Mouse (Mus musculus) layer of hippocampus, adult 9-11 months (tissue): ENCODE data around the gene Stim1.

Source experiments
- DNase-seq: peaks from one replicate; pipeline ENCODE4 v3.0.0; 2022

Stim1 gene

GRCm38 (mm10) chr7:102310266-102310665 lies 42.7 kb downstream of the Stim1 start:
- no peak for DNase-seq

DNA sequence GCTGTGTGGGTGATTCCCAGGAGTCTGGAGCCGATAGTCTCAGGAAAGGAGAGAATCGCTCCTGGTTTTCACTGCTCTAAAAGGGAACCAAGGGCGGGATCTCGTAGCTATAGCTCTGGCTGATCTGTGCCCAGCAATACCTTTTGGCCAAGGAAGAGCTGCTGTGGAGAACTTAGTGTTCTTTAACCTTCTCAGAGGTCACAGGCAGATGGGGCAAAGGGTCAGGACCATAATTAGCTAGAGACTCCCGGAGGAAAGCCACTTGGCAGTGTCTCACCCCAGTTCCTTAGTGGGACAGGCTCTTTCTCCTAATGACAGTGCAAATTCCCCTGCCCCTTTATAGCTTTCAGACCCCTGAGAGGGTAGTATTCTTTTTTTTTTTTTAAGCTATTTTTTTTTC lies 43.2 kb downstream of the Stim1 start:
- no peak for DNase-seq

DNA sequence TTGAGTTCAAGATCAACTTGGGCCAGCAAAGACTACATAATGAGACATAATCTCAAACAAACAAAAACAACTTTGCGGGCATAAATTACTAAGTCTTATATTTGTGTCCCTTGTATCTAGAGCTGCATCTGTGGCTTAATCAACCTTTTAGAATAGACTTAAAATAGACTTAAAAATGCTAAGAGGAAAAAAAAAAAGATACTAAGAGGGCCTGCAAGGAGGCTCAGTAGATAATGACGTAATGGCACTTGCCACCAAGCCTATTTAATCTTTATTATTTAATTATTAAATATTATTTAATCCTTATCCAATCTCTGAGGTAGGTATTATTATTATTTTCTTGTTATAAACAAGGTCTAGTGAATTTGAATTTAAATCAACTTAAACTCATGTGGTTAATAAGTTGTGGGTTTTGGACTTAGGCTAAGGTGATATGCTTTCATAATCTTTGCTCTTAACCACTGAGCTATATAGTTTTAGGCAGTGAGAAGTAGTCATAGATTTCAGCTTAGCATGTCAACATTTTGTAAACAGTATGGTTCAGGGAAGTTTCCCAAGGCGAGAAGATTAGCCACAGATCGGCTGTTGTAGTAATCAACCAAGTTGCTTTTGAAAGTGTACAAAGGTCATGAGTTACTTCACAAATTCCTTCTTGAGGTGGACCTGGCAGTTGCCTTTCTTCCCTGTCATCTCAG lies 45.4 kb downstream of the Stim1 start:
- DNase-seq = no peak

DNA sequence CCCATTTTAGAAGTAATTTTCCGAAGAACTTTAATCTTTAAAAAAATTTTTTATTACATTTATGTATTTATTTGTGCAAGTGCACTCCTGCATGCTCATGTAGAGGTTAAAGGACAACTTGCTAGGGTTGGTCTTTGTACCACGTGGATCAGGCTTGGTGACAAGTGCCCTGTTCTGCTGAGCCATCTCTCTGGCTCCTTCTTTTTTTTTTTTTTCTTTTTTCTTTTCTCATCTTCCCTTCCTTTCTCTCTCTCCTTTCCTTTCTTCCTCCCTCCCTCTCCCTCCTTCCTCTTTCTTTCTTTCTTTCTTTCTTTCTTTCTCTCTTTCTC lies 45.9 kb downstream of the Stim1 start:
- no peak for DNase-seq

GRCm38 (mm10) chr7:102314107-102314506 lies 46.5 kb downstream of the Stim1 start:
- no peak for DNase-seq

- no peak for DNase-seq
Measured at GRCm38 (mm10) chr7:102314908-102315307, 47.3 kb downstream of the Stim1 start.

DNA sequence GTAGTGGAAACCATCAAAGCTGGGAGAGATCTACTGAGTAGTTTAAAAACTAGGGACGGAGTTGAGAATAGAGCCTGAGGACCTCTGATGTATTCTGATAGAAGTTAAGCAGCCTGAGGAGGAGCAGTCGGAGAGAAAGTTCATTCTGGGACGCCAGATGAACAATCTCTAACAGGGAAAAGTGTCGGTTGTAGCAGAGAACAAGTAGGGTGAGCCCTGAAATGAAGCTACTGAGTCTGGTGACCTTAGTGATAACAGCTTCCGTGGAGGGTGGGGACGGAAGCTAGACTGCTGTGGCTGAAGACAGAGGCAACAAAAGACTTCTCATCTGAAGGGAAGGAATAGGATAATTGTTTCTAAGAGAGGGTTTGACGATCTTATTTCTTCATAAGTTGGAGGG lies 47.8 kb downstream of the Stim1 start:
- no peak for DNase-seq

- no peak for DNase-seq
Measured at GRCm38 (mm10) chr7:102317583-102318168, 50.1 kb downstream of the Stim1 start.

- no peak for DNase-seq
Measured at GRCm38 (mm10) chr7:102322137-102322536, 54.5 kb downstream of the Stim1 start.

- no peak for DNase-seq
Measured at GRCm38 (mm10) chr7:102326323-102326722, 58.7 kb downstream of the Stim1 start.

DNA sequence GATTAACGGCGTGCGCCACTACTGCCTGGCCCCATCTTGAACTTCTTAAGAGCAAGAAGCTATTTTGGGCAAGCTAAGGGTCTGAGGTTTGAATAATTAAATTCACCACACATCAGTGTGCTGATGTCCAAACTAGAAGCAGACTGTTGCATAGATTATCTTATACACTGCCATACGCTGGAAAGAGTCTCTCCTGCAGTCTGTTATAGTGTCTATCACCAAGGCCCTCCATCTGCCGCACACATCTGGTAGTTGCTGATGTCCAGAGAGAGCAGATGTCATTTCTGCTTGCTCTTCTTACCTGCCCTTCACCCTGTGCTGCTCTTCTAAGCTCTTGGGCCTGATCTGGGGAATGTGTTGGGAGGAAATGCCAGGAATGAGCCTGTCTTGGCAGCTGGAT lies 62.7 kb downstream of the Stim1 start:
- no peak for DNase-seq

GRCm38 (mm10) chr7:102331476-102331875 lies 63.9 kb downstream of the Stim1 start:
- DNase-seq = no peak

GRCm38 (mm10) chr7:102333741-102334140 lies 66.1 kb downstream of the Stim1 start:
- no peak for DNase-seq

GRCm38 (mm10) chr7:102337326-102337725 lies 69.7 kb downstream of the Stim1 start:
- DNase-seq = no peak

- no peak for DNase-seq
Measured at GRCm38 (mm10) chr7:102337898-102338297, 70.3 kb downstream of the Stim1 start.

- no peak for DNase-seq
Measured at GRCm38 (mm10) chr7:102338956-102339355, 71.3 kb downstream of the Stim1 start.

GRCm38 (mm10) chr7:102345893-102346292 lies 78.3 kb downstream of the Stim1 start:
- DNase-seq = no peak

DNA sequence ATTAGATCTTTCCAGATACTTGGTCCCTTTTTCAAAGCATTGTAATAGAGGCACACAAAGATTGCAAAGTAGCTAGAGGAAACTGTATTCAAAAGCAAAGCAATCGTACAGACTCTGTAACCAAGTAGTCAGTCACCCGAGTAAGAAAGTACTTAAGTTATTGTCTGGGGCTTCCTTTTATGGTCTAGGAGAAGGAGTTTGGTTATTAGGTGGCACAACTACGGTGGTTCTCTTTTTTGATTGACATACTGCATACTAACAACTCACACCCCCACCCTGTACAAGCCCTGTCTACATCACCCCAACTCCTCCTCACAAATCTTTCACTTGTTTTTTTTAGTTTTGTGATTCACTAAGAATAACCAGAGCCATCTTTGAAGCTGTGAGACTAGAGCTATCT lies 79.7 kb downstream of the Stim1 start:
- no peak for DNase-seq

DNA sequence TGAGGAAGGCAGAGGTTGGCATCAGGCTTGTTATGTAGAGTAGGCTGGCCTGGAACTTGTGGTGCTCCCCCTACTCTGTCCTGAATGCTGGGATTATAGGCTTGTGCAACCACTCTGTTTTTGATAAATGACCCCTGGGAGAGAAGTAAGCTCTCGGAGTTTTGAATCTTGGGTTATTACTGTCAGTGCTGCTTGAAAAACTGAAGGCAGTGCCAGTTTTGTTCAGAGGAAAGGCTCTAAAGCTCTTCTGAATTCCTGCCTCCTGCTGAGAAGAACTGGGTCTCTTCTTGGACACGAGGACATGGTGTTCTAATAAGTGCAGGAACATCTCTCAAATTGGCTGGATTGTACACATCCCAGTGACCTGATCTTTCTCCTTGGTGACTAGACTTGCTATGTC lies 81.1 kb downstream of the Stim1 start:
- no peak for DNase-seq

- no peak for DNase-seq
Measured at GRCm38 (mm10) chr7:102349236-102349635, 81.6 kb downstream of the Stim1 start.

DNA sequence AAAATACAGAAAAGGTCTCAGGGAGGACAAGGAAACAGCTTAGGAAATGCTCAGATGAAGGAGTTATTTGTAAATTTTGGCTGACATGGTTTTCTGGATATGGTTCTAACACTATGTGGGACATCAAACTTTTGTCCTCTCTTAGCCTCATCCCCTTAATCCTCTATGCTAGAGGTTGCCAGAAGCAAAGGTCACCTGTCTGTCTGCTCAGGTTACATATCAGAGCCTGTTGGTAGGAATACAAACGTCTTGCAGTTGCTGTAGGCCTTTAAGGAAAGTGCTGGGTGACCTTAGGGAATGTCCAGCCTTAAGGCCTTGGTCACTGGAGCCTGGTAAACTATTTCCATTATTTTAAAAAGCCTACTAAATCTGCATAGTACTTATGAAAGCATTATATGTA lies 85.8 kb downstream of the Stim1 start:
- no peak for DNase-seq

GRCm38 (mm10) chr7:102358124-102358523 lies 90.5 kb downstream of the Stim1 start:
- DNase-seq = no peak

- DNase-seq = no peak
Measured at GRCm38 (mm10) chr7:102361297-102361696, 93.7 kb downstream of the Stim1 start.

DNA sequence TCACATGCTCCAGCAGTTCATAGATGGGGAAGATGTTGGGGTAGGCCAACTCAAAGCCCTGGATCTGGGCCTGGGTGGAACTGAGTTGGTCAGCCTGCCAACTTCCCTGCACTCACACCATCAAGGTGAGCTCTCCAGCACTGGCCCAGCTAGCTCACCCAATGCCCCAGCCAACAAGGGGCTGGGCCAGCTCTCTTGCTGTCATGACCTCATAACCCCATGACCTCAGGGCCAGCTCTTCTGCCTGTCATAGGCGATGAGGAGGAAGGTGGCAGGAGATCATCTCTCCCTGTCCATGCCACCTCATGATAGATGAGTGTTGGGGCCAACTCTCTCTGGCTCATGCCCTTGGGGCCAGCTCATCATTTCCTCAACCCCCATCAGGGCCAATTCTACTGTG lies 96.2 kb downstream of the Stim1 start:
- DNase-seq = no peak

GRCm38 (mm10) chr7:102369661-102370060 lies 102.1 kb downstream of the Stim1 start:
- peak; percentile 89 for DNase-seq
